Mouse (Mus musculus): ENCODE measurements at regions not wholly inside any gene's neighbourhood (a gene's known extent, or its start where the extent isn't known, plus 50 kb on each side); places are given as distances from the start of the nearest gene placed in this dataset.

GRCm38 (mm10) chr13:102127933-102128430 lies 360.0 kb upstream of the Pik3r1 start:
- no peak for DNase-seq (ENCODE audit: extremely low spot score, low read depth, low spot score)

- no peak for DNase-seq (ENCODE audit: extremely low spot score, low read depth, low spot score)
Observed at GRCm38 (mm10) chr13:102131459-102131858, 363.4 kb upstream of the Pik3r1 start.

- no peak for DNase-seq (ENCODE audit: extremely low spot score, low read depth, low spot score)
Observed at GRCm38 (mm10) chr13:102132154-102132553, 364.1 kb upstream of the Pik3r1 start.

GRCm38 (mm10) chr13:102132696-102133095 lies 364.7 kb upstream of the Pik3r1 start:
- no peak for DNase-seq (ENCODE audit: extremely low spot score, low read depth, low spot score)

GRCm38 (mm10) chr13:102135210-102135609 lies 367.2 kb upstream of the Pik3r1 start:
- no peak for DNase-seq (ENCODE audit: extremely low spot score, low read depth, low spot score)

GRCm38 (mm10) chr13:102142986-102143385 lies 375.0 kb upstream of the Pik3r1 start:
- DNase-seq (ENCODE audit: extremely low spot score, low read depth, low spot score): no peak

GRCm38 (mm10) chr13:102143848-102144247 lies 375.8 kb upstream of the Pik3r1 start:
- DNase-seq (ENCODE audit: extremely low spot score, low read depth, low spot score): no peak

- no peak for DNase-seq (ENCODE audit: extremely low spot score, low read depth, low spot score)
Observed at GRCm38 (mm10) chr13:102148039-102148438, 380.0 kb upstream of the Pik3r1 start.

- DNase-seq (ENCODE audit: extremely low spot score, low read depth, low spot score): no peak
Observed at GRCm38 (mm10) chr13:102153785-102154608, 386.0 kb upstream of the Pik3r1 start.

- no peak for DNase-seq (ENCODE audit: extremely low spot score, low read depth, low spot score)
Observed at GRCm38 (mm10) chr13:102154609-102154899, 386.5 kb upstream of the Pik3r1 start.

GRCm38 (mm10) chr13:102157369-102158130 lies 389.5 kb upstream of the Pik3r1 start:
- DNase-seq (ENCODE audit: extremely low spot score, low read depth, low spot score): no peak

GRCm38 (mm10) chr13:102173382-102174234 lies 405.6 kb upstream of the Pik3r1 start:
- no peak for DNase-seq (ENCODE audit: extremely low spot score, low read depth, low spot score)

- no peak for DNase-seq (ENCODE audit: extremely low spot score, low read depth, low spot score)
Observed at GRCm38 (mm10) chr13:102174431-102174830, 406.4 kb upstream of the Pik3r1 start.

GRCm38 (mm10) chr13:102174896-102175295 lies 406.9 kb upstream of the Pik3r1 start:
- DNase-seq (ENCODE audit: extremely low spot score, low read depth, low spot score): no peak

GRCm38 (mm10) chr13:102175406-102175805 lies 407.4 kb upstream of the Pik3r1 start:
- no peak for DNase-seq (ENCODE audit: extremely low spot score, low read depth, low spot score)

- no peak for DNase-seq (ENCODE audit: extremely low spot score, low read depth, low spot score)
Observed at GRCm38 (mm10) chr13:102176456-102176855, 408.4 kb upstream of the Pik3r1 start.

- no peak for DNase-seq (ENCODE audit: extremely low spot score, low read depth, low spot score)
Observed at GRCm38 (mm10) chr13:102194716-102195115, 426.7 kb upstream of the Pik3r1 start.

- DNase-seq (ENCODE audit: extremely low spot score, low read depth, low spot score): no peak
Observed at GRCm38 (mm10) chr13:102202301-102202700, 434.3 kb upstream of the Pik3r1 start.

GRCm38 (mm10) chr13:102218486-102218885 lies 450.5 kb upstream of the Pik3r1 start:
- DNase-seq (ENCODE audit: extremely low spot score, low read depth, low spot score): no peak

- DNase-seq (ENCODE audit: extremely low spot score, low read depth, low spot score): no peak
Observed at GRCm38 (mm10) chr13:102231048-102231447, 462.3 kb upstream of the Cd180 start.

- no peak for DNase-seq (ENCODE audit: extremely low spot score, low read depth, low spot score)
Observed at GRCm38 (mm10) chr13:102232291-102232936, 460.9 kb upstream of the Cd180 start.
